Mouse (Mus musculus) thymus, postnatal 0 days (tissue): Measurements from ENCODE around the gene Rapgef6. TPM values are rescaled to one million over a fixed set of nuclear protein-coding genes. Genes with fewer than 3 reads are reported as not detected.
A peak's percentile ranks its signal among the peaks of the same experiment; 100 is the strongest.

Experiments
- DNase-seq: peaks from one replicate; pipeline ENCODE4 v3.0.0-alpha.2; 2015; ENCODE audit warnings: low spot score
- polyA plus RNA-seq: library from polyadenylated mRNA; unstranded; fragments of >200 nt; fragmentation: Nextera tagmentation; extraction: Ambion mirVana; gene quantifications from 2 replicates; pipeline ENCODE4 v1.2.1, GENCODE M21; 2015

The Rapgef6 gene
- 42.7 and 53.4 TPM in 2 replicates for polyA plus RNA-seq

- DNase-seq, result peak; percentile 99
These were observed at the start of gene Rapgef6 for GRCm38 (mm10) chr11:54522529-54523430. Rapgef6 (plus strand) TSS chr11:54522847.

- peak; percentile 48 for DNase-seq
These were observed 44.2 kb upstream of the Rapgef6 start for GRCm38 (mm10) chr11:54478414-54478813.

DNA sequence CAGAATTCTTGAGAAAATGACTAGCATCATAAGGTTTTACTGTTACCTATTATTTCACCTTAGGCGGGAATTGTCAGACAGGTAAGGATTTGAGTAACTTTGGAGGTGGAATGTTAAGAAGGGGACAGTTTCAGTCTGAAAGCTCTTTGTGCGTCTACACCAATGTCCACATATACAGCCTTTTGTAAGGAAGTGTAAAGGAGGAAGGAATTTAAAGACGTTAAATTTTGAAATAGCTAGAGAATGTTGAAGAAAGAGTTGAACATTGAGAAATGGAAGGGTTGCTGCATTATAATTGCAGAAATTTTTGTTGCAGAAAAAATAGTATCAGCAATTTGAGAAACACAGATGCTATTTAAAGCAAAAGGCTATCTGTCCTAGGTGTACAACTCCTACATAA is 36.6 kb upstream of the Rapgef6 start:
- DNase-seq, result no peak

- no peak for DNase-seq
These were observed 30.6 kb upstream of the Rapgef6 start for GRCm38 (mm10) chr11:54491946-54492558.

DNA sequence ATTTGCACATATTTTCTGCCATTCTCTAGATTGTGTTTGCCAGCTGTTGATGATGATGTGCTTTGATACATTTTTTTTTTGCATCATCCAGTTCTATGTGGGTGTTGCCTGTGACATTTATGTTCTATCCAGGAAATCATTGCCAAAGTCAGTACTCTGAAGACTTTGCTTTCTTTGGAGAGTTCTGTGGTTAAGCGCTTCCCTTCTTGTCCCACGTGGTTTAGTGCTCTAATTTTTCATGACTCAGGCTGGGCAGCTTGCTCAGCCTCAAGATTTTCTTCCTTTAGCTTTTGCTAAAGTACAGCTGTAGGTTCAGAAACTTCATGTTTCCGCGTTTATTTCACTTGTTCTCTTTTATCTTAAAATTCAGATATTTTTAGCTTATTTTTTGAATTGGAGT is 30.1 kb upstream of the Rapgef6 start:
- DNase-seq, result peak; percentile 53

- no peak for DNase-seq
These were observed 22.8 kb upstream of the Rapgef6 start for GRCm38 (mm10) chr11:54499838-54500237.

- no peak for DNase-seq
These were observed 20.0 kb upstream of the Rapgef6 start for GRCm38 (mm10) chr11:54502546-54503245.

DNA sequence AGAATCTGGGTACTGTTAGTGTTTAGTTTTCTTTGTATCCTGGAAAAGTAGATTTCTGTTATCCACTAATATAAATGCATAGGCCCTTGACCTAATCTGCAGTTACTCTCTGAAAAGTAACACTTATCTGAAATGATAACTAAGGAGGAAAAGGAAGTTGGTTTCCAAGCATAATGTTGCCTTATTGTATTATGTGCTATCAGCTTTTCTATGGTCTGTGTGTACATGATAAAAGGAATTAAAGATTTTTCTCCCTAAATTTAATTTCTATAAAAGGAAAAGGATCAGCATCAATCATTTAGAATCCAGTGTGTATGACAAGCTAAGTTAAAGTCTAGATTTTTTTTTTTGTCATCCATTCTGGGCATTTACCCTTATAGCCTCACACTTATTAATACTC is 9.1 kb upstream of the Rapgef6 start:
- no peak for DNase-seq

GRCm38 (mm10) chr11:54521927-54522528 is 619 bp upstream of the Rapgef6 start:
- peak; percentile 23 for DNase-seq

GRCm38 (mm10) chr11:54523431-54524001 is 869 bp downstream of the Rapgef6 start:
- no peak for DNase-seq

DNA sequence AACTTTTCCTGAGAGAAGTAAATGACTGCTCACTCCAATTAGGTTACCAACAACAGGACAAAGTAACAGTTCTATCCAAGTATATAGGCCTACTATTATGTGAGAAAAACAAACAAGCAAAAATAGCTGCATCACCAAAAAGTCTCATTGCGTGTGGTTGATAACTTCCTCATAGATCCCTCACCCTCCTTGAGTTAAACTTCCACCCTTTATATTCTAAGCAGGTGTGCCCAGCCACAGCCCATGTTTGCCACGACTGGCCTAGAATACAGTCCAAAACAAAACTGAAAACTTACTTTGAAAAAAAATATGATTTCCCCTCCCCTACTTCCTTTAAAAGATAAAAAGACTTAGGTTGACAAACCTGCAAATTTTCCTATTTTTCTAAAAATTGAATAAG is 5.4 kb downstream of the Rapgef6 start:
- DNase-seq, result peak; percentile 40

DNA sequence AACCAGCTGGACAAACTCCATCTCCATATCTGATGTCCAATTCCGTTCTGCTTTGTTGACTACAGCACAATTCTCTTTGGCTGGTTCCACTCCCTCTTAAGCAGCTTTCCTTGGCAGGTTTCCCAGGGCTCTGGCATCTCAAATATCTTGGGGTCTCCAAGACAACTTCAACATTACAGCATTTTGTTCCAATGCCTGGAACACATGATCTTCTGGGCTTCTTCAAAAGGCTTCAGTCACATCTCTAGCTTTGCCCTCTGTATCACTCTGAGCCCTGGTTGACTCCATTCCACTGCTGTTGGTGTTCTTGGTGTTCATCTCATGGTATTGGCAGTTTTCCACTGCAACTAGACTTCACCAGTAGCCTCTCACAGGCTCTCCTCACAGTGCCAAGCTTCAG is 7.7 kb downstream of the Rapgef6 start:
- no peak for DNase-seq

DNA sequence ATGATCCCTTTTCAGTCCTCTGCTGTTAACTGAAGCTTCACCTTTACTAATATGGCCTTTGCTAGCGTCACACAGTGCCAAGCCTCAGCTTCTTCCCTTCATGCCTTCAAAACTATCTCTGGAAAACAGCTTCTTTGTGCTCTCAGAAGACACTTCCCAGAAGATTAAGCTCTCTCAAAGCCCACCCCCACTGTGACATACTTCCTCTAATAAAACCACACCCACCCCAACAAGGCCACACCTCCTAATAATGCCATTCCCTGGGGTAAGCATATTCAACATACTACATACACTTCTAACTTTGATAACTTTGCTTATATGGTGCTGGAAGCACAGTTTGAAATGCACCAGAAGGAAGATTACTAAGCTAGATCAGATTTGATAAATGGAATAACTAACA is 8.3 kb downstream of the Rapgef6 start:
- no peak for DNase-seq

- peak; percentile 62 for DNase-seq
These were observed 11.2 kb downstream of the Rapgef6 start for GRCm38 (mm10) chr11:54533834-54534233.

DNA sequence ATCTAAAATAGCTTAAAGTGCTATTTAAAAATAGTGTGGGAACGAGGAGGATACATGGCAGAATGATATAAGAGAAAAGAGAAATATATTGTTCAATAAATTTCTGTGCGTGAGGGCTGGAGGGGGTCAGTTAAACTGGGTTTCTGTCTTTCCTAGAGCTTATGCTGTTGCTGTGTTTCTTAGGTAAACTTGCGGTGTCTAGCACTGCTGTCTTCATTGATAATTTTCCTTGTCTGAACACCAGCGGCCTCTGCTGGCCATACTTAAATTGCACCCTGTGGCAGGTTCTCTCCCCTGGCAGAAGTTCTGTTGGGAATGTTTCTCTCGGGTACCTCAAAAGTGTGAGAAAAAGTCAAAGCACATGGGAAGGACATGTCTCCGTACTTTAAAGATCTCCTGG is 12.2 kb downstream of the Rapgef6 start:
- DNase-seq, result peak; percentile 70

GRCm38 (mm10) chr11:54539031-54539430 is 16.4 kb downstream of the Rapgef6 start:
- no peak for DNase-seq

DNA sequence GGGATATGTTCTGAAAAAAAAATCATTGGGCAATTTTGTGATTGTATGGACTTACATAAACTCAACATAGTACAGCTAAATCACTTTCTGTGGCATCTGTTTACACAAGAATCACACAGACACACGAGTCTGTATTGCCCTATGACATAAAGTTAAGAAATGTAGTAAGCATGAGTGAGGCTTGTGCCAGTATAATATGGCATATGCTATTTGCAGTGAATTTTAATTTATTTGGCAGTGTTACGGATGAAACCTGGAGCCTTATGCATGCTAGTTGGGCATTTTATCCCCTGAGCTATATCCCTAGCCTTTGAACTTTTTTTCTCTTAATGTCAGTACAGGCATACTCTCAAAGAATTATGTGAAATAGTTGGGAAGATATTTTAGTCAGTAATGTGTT is 16.8 kb downstream of the Rapgef6 start:
- no peak for DNase-seq

- DNase-seq, result no peak
These were observed 17.7 kb downstream of the Rapgef6 start for GRCm38 (mm10) chr11:54540328-54540727.

- no peak for DNase-seq
These were observed 19.8 kb downstream of the Rapgef6 start for GRCm38 (mm10) chr11:54542414-54542813.

DNA sequence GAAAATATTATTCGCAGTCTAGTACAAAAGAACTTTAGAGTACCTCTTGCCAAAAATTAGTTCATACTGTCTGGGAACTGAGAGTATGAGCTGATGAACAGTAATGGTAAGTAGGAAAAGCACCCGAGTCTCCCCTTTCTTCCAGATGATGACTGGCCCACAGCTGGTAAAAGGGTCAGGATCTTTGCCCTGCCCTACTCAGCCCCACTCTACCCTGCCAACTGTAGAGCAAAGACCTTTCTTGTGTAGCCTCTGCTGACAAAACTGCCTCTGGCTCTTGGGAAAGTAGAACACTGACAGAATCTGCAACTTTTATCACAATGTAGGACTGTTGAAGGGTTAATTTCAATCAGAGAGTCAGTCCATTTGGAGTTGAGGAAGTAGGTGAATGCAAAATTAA is 32.3 kb downstream of the Rapgef6 start:
- no peak for DNase-seq

DNA sequence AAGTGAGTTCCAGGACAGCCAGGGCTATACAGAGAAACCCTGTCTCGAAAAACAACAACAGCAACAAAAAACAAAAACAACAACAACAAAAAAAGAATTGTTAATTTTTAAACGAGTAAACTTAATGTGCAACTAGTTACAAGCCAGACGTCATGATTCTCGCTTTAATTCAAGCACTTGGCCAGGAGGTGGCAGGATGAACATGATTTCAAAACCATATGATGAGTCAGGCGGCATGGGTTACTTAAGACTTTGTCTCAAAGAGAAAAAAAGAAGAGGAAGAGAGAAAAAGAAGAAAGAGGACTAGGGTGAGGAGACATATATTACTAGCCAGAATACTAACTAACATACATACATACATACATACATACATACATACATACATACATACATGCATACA is 40.1 kb downstream of the Rapgef6 start:
- DNase-seq, result peak; percentile 43
